In genomic region chr2:151682357-151682756, GRCm38 (mm10) we compare ENCODE assay signal across 11 mouse cellular contexts. TPM values are rescaled to one million over a fixed set of nuclear protein-coding genes. Genes with fewer than 3 reads are reported as not detected.
DNase-seq lines count a peak whose midpoint lies in the region; ATAC-seq lines count a peak whose summit lies in the region.
"Had no signal": no experiment of that assay in that cellular context is flagged by ENCODE, and none has a peak within 500 bp of the region (broad histone marks: within the 10 kb centered on the region; RNA-seq: fewer than 3 reads in every experiment).

No protein-coding gene starts in this region.

- H3K9ac ChIP-seq in neural tube, embryonic 11.5 days (ENCODE audit: low read length) = no peak overlapping the region

- no peaks in the 10 kb centered on the region for H3K9me3 ChIP-seq in neural tube, embryonic 11.5 days (ENCODE audit: control insufficient read depth, low read length)
- H3K9me3 ChIP-seq in heart, embryonic 10.5 days = no peaks in the 10 kb centered on the region
- H3K9me3 ChIP-seq: G1E had no signal

- H3K4me1 ChIP-seq in neural tube, embryonic 11.5 days (ENCODE audit: control insufficient read depth, insufficient read depth, low read length) = no peaks in the 10 kb centered on the region
- 0 out of 2 replicates have a peak, but pooled peaks cover 3% of the 10 kb centered on the region for H3K4me1 ChIP-seq in heart, embryonic 10.5 days

- no peaks in the 10 kb centered on the region for H3K27me3 ChIP-seq in neural tube, embryonic 11.5 days (ENCODE audit: control insufficient read depth, insufficient read depth, low read length)
- peaks cover 13% of the 10 kb centered on the region; the same call in 1 of the 2 replicates for H3K27me3 ChIP-seq in heart, embryonic 10.5 days (ENCODE audit: insufficient read depth, poor library complexity, severe bottlenecking)

- H3K4me2 ChIP-seq in neural tube, embryonic 11.5 days (ENCODE audit: low read depth) = no peak overlapping the region

- no peaks in the 10 kb centered on the region for H3K36me3 ChIP-seq in neural tube, embryonic 11.5 days (ENCODE audit: control insufficient read depth, insufficient read depth, low read length)
- H3K36me3 ChIP-seq in heart, embryonic 10.5 days = no peaks in the 10 kb centered on the region
- H3K36me3 ChIP-seq: G1E had no signal

- WGBS in neural tube, embryonic 11.5 days = 66% methylated on average over 3 of the region's 3 CpGs
- WGBS in heart, embryonic 10.5 days = 55% methylated on average over 3 of the region's 3 CpGs

- ATAC-seq in neural tube, embryonic 11.5 days (ENCODE audit: insufficient read depth, low FRiP score, low TSS enrichment) = peak; percentile 61; the same call in 1 of the 2 replicates

- peak; percentile 37 to 42 for DNase-seq in cerebellum, adult 18-20 months
- DNase-seq in cerebellum, adult 11 months = no peak
- DNase-seq in neural tube, embryonic 11.5 days (ENCODE audit: low spot score) = peak; percentile 42
- no peak for DNase-seq in neural tube, embryonic 10.5 days (ENCODE audit: extremely low spot score, low spot score)
- peak; percentile 2 for DNase-seq in fibroblast of lung, adult 2 months (ENCODE audit: low read depth)
- peak; percentile 15 for DNase-seq in kidney, postnatal 14 days
- peak; percentile 55 for DNase-seq in thymus, postnatal 4 days
- no peak for DNase-seq in heart, embryonic 10.5 days (ENCODE audit: low spot score)

- H3K27ac ChIP-seq in neural tube, embryonic 11.5 days (ENCODE audit: low read depth, low read length) = no peak overlapping the region
- no peak overlapping the region for H3K27ac ChIP-seq in heart, embryonic 10.5 days

- H3K4me3 ChIP-seq in neural tube, embryonic 11.5 days (ENCODE audit: low read depth, low read length) = no peak overlapping the region
- no peak overlapping the region for H3K4me3 ChIP-seq in heart, embryonic 10.5 days
- H3K4me3 ChIP-seq: megakaryocyte, embryonic 14.5 days had no signal

RNA-seq across cellular contexts. Expression of gene Rad21l, which starts 14.0 kb away (rescaled TPM):
- polyA plus RNA-seq in neural tube, embryonic 11.5 days (2014; fragmentation: Nextera tagmentation; extraction: Ambion mirVana) = 0.19 TPM in 2 replicates
- not detected in 2 replicates for polyA plus RNA-seq in heart, embryonic 10.5 days (2016; fragmentation: Nextera tagmentation; extraction: Ambion mirVana)
- polyA plus RNA-seq: G1E; heart, embryonic 16.5 days had no signal

RNA-seq across cellular contexts. Expression of gene Tmem74b, which starts 19.5 kb away (rescaled TPM):
- 6.5 and 8.2 TPM in 2 replicates for polyA plus RNA-seq in neural tube, embryonic 11.5 days (2014; fragmentation: Nextera tagmentation; extraction: Ambion mirVana)
- polyA plus RNA-seq in heart, embryonic 10.5 days (2016; fragmentation: Nextera tagmentation; extraction: Ambion mirVana) = 1.2 and 2.1 TPM in 2 replicates
- polyA plus RNA-seq: G1E had no signal

RNA-seq across cellular contexts. Expression of gene Snph, which starts 50.0 kb away (rescaled TPM):
- 4.6 and 4.8 TPM in 2 replicates for polyA plus RNA-seq in neural tube, embryonic 11.5 days (2014; fragmentation: Nextera tagmentation; extraction: Ambion mirVana)
- polyA plus RNA-seq in heart, embryonic 10.5 days (2016; fragmentation: Nextera tagmentation; extraction: Ambion mirVana) = 0.30 and 0.83 TPM in 2 replicates
- polyA plus RNA-seq: G1E had no signal

Comparison
In these comparisons a context has a peak if more than half of its experiments do, and no peak if none do; other contexts are left out.
1. DNase-seq: peak in cerebellum, adult 18-20 months (2 of 2), neural tube, embryonic 11.5 days (single experiment), fibroblast of lung, adult 2 months (single experiment), kidney, postnatal 14 days (single experiment) and thymus, postnatal 4 days (single experiment); none in cerebellum, adult 11 months (single experiment), neural tube, embryonic 10.5 days (single experiment) and heart, embryonic 10.5 days (single experiment).